Mouse (Mus musculus): ENCODE data around the gene Nrsn2.

GRCm38 (mm10) chr2:152415287-152415686 lies 38.8 kb upstream of the Nrsn2 start, which contains the start of gene 6820408C15Rik:
- no peak for TF ChIP-seq CTCF (IDR thresholded peaks at IDR 0.05; ENCODE audit: insufficient read depth, low read depth, low read length)
- no peak for TF ChIP-seq POLR2A (IDR thresholded peaks at IDR 0.05; ENCODE audit: insufficient read depth, low read depth, low read length)

All from olfactory bulb, adult 2 months (tissue).